Mouse (Mus musculus) right cerebral cortex, postnatal 36 days (tissue): ENCODE results near the gene Jak2.

Experiments used
- DNase-seq, 2 experiments: peaks; one replicate each; pipeline ENCODE4 v3.0.0; 2022; ENCODE audit warnings: low spot score in 2 of 2, mixed read lengths in 1 of 2

Jak2 gene

DNA sequence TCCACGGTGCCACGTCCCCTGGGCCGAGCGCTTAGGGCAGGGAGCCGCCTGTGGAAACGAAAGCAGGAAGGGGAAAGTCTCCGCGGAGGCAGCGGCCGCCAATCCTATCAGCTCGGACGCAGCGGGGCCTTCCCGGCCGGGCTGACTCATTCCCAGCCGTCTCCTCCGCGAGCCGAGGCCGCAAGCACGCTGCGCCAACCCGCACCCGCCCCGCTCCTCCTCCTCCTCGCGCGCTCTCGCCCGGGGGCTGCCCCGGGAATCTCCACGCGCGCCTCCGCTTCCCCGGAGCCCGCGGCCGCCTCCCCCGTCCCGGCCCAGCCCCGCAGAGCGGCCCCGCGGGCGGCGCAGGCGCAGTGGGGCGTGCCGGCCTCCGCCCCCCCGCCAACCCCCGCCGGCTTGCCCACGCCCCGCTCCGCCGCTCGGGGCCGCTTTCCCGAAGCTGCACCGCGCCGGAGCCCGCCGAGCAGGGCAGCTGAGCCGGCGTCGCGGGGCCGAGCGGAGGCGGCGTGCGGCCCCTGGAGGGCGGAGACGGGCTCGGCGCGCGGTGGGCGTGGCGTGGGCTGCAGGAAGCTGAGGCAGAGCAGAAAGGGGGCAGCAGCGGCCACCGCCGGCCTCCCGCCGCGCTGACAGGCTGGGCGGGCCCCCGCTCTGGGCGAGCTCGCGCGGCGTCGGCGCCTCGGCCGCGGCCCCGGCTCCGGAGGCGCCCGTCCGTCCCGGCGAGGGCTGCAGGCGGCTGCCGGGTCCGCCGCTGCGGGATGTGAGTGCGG lies at the start of gene Jak2:
Gene Jak2 (plus strand): TSS at position 638 of the 767 bp plus-strand sequence.
- DNase-seq = peak; percentile 78 to 79

DNA sequence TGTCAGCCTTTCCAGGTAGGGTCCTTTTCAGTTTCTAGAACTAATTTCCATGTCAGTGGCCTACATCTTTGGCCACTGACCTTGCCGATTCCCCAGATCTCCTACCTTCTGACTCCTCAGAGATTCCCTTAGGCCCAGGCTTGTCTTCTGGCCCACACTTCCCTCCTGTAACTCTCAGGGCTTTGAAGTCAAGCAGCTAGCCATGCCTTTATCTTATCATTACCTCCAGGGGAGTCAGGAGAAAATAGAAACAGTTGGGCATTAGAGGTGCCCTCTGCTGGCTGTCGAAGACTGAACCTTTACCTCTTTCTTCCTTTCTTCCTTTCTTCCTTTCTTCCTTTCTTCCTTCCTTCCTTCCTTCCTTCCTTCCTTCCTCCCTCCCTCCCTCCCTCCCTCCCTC lies 48.3 kb upstream of the Jak2 start:
- no peak for DNase-seq

DNA sequence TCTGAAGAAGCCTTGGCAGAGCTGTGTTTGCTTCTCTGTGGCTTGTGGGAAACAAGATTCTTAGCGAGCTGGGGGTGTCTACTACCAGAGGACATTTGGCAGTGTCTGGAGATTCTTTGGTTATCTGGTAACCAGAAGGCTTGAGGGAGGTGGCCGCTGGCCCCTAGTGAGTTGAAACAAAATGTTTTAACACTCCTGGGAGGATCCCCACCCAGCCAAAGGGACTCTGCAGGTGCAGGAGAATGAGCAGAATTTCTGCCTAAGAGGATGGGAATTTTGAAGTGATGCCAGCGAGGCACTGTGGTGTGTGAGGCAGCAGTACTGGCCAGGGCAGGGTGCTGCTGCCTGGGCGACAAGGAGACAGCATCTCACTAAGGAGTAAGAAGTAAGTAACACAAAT lies 47.0 kb upstream of the Jak2 start:
- no peak for DNase-seq

DNA sequence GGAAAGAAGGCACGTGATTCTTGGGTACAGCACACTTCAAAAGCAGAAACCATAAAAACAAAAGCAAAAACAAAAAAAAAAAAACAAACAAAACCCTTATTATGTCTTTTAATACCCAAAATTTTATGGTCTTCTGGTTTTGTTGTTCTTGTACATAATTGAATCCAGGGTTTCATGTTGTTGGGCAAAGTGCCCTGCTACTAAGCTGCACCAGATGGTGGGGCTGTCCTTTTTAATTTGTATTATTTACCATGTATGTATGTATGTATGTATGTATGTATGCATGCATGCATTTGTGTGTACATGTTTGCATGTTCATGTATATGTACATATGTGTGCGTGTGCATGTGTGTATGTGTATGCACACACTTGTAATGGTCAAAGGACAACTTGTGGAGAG lies 46.4 kb upstream of the Jak2 start:
- DNase-seq = no peak

DNA sequence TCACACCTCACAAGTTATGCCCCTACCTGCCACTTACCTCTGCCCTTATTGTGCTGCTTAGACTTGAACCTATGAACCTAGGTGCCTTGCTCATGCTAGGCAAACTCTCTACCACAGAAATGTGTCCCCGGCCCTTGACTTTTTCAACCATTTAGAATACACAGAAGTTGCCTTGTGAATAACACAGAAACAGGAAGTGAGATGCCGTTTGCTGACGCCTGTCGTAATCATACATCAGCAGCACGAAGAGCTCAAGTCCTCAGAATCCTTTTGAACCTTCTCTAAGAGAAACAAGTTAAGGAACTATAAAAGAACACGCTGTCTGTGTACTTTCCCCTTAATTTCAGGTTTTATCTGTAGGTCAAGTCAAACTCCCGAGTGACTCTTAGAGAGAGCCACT lies 41.7 kb upstream of the Jak2 start:
- no peak for DNase-seq

DNA sequence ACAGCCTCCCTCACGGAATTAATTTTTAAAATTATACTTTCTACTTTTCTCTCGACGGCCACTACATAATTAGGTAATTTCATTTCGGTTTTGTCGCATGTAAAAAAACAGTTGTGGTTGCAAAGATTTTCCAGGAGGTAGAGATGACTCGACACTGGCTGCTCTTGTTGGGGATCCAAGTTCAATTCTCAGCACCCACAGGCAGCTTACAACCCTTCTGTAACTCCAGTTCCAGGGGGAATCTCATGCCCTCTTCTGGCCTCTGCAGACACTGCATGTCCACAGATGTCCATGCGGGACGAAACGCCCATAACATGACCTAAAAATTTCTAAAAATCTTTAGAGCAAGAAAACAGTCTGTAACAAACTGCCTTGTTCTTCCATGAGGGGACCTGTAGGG lies 41.3 kb upstream of the Jak2 start:
- no peak for DNase-seq

DNA sequence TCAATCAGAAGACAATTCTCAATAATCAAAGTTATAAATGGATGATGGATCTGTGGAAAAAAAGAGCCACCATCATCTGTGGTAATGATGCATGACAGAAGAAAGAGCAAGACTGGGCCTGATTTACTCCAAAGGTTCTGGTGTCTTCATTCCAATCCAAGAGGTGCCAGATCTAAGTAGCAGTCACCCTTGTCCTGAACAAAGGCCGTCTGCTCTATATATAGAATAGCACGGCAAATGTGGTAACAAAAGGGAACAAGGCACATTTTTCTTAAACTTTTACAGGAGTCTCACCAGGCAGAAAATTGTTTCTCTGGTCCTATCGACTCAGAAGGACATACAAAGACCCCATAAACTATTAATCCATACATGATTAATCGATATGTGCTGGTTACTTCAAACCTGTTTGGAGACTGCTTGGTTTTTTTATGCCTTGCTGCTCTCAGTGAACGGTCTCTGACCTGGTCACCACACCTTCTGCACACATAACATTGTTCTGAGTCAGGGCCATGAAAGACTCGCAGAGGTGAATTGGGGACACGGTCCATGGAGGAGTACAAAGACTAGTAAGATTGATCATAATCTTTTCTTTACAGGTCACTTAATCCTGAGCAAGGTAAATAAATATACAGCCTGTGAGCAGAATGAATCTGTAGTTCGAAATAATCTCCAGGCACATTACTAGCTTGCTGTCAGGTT lies 35.7 kb upstream of the Jak2 start:
- no peak for DNase-seq

DNA sequence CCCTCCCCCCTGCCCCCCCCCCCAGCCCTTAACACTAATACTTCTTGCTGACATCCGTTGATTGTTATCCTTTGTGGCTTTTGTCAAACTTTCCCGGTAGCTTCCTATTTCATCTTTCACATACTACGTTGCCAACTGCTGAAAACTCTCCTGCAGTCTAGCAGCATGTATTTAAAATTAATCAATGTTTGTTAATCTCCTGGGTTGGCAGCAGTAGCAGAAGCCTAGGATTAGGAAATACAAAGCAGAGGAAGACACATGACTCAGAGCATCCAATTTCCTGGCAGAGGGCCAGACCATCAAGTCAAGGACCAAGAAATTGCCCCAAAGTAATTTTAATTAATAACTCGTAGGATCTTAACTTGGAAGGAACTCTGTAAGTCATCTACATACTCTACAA lies 29.8 kb upstream of the Jak2 start:
- no peak for DNase-seq

DNA sequence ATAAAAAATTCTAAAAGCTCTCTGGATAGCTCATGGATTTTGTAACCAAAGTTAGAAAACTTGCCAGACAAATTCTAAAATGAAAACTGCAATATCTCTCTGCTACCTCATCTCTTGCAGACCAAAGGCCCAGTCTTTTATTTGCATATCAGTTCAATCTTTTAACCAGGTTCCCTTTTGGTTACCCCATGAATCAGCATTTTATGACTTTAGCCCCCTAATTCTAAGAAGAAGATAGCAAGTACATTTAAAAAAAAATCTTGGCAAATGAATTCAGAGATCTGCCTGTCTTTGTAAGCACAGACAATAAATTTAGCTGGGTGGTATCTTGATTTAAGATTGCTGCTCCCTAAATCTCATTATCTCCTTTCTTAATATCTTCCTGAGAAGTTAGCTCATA lies 26.7 kb upstream of the Jak2 start:
- no peak for DNase-seq

DNA sequence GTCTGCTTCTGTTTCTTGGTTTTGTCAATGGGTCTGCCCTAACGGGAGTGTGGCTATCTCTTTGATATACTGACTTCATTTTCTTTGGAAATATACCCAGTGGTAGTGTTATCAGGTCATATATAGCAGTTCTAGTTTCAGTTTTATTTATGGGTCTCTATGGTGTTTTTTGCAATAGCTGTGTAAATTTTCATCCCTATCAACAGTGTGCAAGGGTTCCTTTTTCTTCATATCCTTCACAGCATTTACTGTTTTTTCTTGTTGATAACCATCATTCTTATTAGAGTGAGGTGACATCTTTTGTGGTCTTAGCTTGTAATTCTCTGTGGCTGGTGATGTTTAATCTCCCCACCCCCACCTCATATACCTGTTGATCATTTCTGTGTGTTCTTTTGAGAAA lies 24.6 kb upstream of the Jak2 start:
- no peak for DNase-seq

DNA sequence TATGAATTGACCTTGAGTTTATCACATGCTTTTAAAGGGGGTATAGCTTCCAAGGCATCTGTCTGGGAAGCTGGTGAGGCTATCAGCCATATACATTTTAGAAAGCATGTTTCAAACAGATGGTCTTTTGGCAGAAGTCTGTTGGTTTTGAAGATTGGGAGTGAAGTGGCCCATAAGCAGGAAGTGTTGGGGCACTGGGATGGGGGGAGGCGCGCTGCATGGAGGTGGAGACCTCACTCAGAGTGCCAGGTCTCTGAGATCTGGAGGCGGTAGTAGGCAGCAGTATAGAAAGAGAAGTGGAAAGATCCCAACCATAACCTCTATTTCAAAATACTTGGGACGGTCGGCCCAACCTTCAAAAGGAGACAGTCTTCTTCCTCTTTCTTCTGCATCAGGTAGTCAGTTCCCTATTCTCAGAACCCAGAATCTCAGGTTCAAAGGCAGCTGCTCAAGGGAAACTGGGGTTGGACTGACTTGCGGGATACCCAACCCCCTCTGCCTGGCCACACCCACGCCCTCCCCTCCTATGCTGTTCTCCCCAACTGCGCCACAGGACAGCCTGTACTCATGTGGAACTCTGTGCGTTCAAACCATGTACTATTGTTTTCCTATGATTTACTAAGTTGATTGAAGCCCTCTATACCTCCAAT lies 23.6 kb upstream of the Jak2 start:
- DNase-seq = no peak

DNA sequence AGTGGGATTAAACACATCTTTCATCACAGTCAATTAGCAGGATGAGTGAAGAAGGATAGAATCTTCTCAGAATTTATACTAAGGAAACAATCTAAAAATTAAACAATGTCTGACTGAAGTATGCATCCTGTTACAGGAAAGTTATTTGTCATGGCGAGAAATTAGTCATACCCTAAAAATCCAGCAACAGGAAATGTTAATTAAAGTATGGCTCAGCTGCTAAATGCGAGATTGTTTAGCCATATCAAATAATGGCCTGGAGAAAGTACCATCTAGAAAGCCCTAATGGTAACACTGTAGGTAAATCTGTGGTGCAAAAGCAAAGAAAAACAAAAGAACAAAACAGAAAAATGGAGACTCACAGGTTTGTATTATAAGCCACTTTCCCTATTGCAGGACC lies 22.6 kb upstream of the Jak2 start:
- no peak for DNase-seq

DNA sequence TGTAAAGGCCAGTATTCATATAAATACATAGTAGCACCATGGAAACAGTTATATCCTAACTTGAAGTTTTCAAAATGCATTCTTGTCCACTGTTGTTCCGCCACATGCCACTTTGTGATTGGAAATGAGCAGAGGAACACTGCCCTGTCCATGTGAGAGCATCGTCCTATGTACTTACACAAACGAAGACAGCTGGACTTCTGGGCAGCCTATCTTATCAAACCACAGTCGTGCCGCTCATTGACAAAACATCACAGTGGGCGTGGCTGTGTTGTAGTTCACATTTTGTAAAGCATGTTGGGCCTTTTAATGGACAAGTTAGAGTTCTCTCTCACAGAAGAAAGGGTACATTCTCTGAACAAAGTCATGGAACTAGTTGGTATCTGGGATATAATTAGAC lies 18.9 kb upstream of the Jak2 start:
- no peak for DNase-seq

DNA sequence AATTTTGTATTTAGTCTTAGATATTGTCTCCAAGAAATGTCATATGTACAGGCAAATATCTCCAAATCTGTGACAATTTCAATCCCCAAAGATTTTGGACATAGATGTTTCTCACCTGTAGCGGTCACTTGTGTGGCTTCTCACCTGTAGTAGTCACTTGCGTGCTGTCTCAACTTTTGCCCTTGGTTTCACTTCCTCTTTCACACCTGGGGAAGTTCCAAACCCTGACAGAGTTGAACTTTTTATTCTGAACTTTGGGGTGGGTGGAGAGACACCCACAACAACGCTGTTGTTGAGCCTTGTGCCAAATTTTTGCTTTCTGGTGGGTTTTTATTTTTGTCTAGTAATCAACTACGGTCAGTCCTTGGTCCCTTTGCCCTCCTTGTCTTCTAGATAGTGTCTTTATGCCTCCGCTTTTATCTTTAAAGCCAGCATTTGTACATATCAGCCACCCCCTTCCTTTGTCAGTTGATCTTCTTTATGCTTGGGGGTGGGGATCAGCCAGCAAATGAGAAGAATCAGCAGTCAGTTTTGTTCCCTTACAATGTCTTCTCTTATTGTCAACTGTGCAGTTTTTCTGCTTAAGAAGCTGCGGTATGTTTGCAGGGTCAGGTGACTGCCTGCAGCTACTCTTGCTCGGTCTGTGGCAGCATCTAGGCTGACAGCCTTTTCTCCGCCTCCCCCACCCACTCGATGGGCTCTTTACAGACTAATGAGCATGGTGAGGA lies 14.8 kb upstream of the Jak2 start:
- DNase-seq = no peak

DNA sequence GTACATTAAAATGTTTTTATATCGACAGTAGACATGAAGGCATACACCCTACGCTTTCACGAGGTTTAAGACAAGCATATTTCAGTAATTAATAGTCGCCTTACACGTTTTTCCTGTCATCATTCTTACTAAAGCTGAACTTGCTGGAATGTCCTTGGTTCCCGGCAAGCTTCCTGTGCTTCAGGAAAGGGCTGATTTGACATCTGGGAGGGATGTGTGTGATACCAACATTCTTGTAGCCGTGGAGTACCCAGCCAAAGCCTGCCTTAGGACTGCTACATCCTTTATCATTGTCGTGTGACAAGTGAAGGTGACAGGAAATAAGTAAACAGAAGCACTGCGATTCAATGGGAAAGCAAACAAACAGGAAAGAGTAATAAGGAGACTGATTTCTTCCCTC lies 13.5 kb upstream of the Jak2 start:
- no peak for DNase-seq

DNA sequence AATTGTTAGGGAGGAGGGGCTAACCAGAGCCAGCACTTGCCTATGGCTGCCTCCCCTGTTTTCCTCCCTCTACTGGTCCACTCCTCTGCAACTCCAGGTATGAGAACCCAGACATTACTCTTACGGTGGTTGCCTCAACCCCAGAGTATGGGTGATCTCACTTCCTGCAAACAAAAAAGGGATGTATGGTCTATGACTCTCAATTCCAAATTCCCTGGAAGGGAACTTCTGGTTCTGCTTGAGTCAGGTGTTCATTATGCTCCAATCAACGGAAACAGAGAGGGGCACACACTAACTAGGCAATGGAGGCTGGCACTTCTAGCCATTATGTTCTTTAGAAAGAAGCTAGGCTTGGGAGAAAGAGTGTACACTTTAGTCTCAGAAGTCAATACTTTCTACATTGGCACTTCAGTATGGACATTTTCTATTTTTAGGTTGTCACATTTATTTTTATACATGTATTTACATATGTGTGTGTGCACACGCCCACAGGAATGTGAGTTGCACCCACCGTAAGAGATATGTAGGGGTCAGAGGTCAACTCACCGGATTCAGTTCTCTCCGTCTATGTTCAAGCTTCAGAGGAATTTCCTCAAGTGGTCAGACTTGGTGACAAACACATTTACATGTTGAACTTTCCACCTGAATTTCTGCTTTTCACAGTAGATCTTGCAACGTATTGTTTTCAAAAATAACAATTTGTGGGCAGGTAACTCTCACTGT lies 12.0 kb upstream of the Jak2 start:
- DNase-seq = no peak

DNA sequence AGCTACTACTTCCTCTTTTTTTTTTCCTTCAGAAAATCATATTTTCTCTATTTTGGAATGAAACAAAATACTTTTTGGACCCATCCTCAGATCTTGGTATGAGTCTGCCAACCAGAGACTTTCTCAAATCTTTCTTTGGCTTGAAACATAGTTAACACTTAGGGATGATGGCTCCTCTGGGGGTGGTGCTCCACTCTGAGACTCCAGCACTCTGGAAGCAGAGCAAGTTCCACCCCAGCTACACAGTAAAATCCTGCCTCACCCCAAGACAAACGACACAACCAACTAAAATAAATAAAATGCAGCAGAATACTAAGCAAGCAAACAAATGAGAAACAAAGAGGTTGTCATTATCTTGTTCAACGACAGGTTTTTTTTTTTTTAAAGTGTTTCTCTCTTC lies 11.0 kb upstream of the Jak2 start:
- DNase-seq = no peak

DNA sequence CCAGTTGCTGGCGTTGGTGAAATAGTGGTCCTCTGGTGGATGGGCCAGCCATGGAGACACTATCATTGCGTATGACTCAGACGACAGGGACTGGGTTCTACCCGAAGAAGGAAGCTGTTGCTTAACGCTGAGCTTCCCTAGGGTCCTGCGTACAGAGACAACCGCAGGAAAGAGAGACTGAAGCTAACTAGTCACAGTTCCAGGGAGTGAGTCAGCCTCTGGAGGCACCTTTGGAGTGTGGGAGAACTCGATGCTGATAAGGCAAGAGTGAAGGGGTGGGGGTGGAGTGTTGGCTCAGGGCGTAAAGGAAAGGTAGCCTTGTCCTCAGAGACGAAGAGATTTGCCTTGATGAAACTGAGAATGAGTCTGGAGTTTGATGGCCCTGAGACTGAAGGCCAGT lies 10.0 kb upstream of the Jak2 start:
- DNase-seq = no peak

DNA sequence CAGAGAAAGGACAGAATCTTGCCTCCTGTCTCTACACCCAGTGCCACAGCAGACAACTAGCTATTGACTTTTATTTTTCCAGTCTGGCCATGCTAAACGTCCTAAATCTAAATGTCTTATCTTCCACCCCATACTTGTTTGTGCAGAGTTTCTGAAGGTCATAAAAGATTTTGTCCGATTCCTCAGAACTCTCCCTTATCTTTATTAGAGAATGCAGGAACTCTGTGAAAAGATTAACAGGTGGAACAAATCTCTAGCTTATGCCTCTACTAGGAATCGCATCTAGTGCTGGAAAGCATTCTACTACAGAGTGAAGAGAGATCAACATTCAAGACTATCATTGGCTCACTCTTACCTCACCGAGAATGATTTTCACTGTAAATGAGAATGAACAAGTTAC lies 1.7 kb upstream of the Jak2 start:
- DNase-seq = no peak

DNA sequence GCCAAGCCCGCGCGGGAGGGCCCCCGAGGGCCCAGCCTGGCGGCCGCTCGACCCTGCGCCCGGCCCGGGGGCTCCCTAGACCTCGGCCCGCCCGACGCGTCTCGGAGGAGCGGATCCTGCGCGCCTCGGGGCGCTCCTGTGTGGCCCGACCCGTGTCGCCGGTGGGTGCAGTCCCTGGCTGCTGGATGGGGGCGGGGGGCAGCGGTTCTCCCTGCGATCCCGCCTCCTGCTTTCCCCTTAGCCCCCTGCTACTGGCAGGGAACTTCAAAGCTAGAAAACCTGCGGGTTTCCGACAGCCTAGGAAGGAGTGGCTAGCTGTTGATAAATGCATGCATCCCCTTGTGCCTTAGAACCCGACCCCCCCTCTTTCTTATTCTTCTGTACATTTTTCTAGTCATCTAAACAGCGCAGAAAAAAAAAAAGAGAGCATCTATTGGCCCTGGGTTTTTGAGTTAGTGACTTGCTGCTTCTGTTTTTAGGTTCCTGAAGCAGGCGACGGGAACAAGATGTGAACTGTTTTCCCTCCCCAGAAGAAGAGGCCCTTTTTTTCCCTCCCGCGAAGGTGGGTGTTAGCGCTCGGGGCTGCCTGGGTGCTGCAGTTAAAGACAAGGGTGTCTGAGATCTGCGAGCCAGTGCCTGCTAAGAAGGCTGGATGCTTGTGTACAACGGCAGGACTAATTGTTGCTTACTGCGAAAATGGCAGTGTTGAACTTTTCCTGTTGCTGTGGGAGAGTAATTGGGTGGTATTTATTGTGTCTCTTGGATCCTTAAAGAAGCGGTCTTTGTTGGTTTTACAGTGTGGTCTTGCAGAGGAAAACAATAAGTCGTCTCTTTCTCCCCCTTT lies 552 bp downstream of the Jak2 start:
- DNase-seq = peak in 1 of 2 experiments; percentile 46
